Mouse (Mus musculus): ENCODE measurements at regions not wholly inside any gene's neighbourhood (a gene's known extent, or its start where the extent isn't known, plus 50 kb on each side); places are given as distances from the start of the nearest gene placed in this dataset.

DNA sequence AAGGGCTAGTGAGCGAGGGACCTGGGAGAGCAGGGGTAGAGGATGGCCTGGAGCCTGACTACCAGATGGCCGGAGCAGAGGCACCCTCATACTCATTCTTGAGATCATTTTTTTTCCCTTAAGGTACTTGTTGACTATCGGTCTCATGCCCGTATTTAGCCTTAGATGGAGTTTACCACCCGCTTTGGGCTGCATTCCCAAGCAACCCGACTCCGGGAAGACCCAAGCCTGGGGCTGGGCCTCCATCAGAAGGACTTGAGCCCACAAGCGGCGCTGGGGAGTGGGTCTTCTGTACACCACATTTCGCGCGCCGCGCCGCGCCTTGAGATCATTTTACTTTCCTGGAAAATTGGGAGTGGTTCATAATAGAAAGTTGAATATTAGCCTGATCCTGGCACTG lies 789.2 kb upstream of the Ddx18 start:
- 91% methylated on average over 16 of the region's 16 CpGs for WGBS
- Histone ChIP-seq H3K36me3 (no peaks in the 10 kb centered on the region), H3K9me3 (no peaks in the 10 kb centered on the region), H3K4me3 (no peak overlapping the region), H3K27me3 (ENCODE audit: insufficient read depth, poor library complexity, severe bottlenecking) (no peaks in the 10 kb centered on the region), H3K4me1 (no peaks in the 10 kb centered on the region), H3K27ac (no peak overlapping the region)
- DNase-seq (ENCODE audit: low spot score), result peak; percentile 100

- H3K4me3 ChIP-seq, result no peak overlapping the region
- H3K9me3 ChIP-seq, result no peaks in the 10 kb centered on the region
- no peaks in the 10 kb centered on the region for H3K27me3 ChIP-seq (ENCODE audit: insufficient read depth, poor library complexity, severe bottlenecking)
- H3K27ac ChIP-seq, result no peak overlapping the region
- no peak for DNase-seq (ENCODE audit: low spot score)
- H3K4me1 ChIP-seq, result no peaks in the 10 kb centered on the region
- H3K36me3 ChIP-seq, result no peaks in the 10 kb centered on the region
Measured at GRCm38 (mm10) chr1:122351530-122351929, 783.7 kb upstream of the Ddx18 start.

GRCm38 (mm10) chr1:122333267-122333666 lies 765.5 kb upstream of the Ddx18 start:
- no peak overlapping the region for H3K4me3 ChIP-seq
- 79% methylated on average over 6 of the region's 6 CpGs for WGBS

DNA sequence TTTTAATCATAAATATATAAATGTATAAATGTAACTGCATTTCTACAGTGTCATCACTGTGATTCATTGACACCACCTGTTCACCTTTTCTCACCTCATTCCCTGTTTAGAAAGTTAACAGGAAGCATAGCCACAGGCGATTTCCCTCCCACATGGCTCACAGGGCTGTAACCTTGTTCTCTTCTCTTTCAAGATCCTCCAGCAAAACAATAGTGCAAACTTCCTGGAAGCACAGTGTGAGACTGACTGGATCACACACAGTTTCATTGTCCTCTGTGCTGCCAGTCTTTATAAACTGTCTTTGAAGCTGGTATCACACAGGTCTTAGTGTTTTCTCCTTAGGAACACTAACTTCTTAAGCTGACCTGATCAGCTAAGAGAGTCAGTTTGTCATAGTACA lies 760.5 kb upstream of the Ddx18 start:
- DNase-seq (ENCODE audit: low spot score), result no peak
- no peaks in the 10 kb centered on the region for H3K36me3 ChIP-seq
- 56% methylated on average over 1 of the region's 1 CpGs for WGBS
- H3K9me3 ChIP-seq, result no peaks in the 10 kb centered on the region
- H3K27ac ChIP-seq, result no peak overlapping the region
- no peak overlapping the region for H3K4me3 ChIP-seq
- no peaks in the 10 kb centered on the region for H3K4me1 ChIP-seq
- no peaks in the 10 kb centered on the region for H3K27me3 ChIP-seq (ENCODE audit: insufficient read depth, poor library complexity, severe bottlenecking)

More at GRCm38 (mm10) chr1:122333267-122333666, 765.5 kb upstream of the Ddx18 start:
- no peak for DNase-seq (ENCODE audit: low spot score)
- Histone ChIP-seq H3K9me3 (no peaks in the 10 kb centered on the region), H3K27ac (no peak overlapping the region), H3K27me3 (ENCODE audit: insufficient read depth, poor library complexity, severe bottlenecking) (no peaks in the 10 kb centered on the region), H3K4me1 (no peaks in the 10 kb centered on the region), H3K36me3 (no peaks in the 10 kb centered on the region)

Measured in heart, embryonic 10.5 days (tissue).